Mouse (Mus musculus): ENCODE results near the gene Arl14. TPM values are rescaled to one million over a fixed set of nuclear protein-coding genes. Genes with fewer than 3 reads are reported as not detected.

Arl14 gene
- polyA plus RNA-seq, 1 experiment, result not detected

GRCm38 (mm10) chr3:69206193-69206893 is 15.9 kb upstream of the Arl14 start:
- peaks cover 9% of the 10 kb centered on the region for H3K4me1 ChIP-seq (ENCODE audit: control insufficient read depth)
- H3K4me3 ChIP-seq (replicated peaks), result no peak overlapping the region
- no peaks in the 10 kb centered on the region for H3K9me3 ChIP-seq (ENCODE audit: control insufficient read depth, low read length)
- no peaks in the 10 kb centered on the region for H3K36me3 ChIP-seq (ENCODE audit: control insufficient read depth)
- no peaks in the 10 kb centered on the region for H3K27me3 ChIP-seq (ENCODE audit: control insufficient read depth)
- TF ChIP-seq TAL1 (IDR thresholded peaks at IDR 0.05; ENCODE audit: low read length), result no peak

GRCm38 (mm10) chr3:69208441-69209309 is 13.5 kb upstream of the Arl14 start:
- H3K27me3 ChIP-seq (ENCODE audit: control insufficient read depth), result no peaks in the 10 kb centered on the region
- H3K4me3 ChIP-seq (replicated peaks), result no peak overlapping the region
- no peak for TF ChIP-seq GATA1 (IDR thresholded peaks at IDR 0.05; ENCODE audit: low read length)
- TF ChIP-seq TAL1 (IDR thresholded peaks at IDR 0.05; ENCODE audit: low read length), result no peak
- H3K9me3 ChIP-seq (ENCODE audit: control insufficient read depth, low read length), result no peaks in the 10 kb centered on the region
- H3K4me1 ChIP-seq (ENCODE audit: control insufficient read depth), result peaks cover 9% of the 10 kb centered on the region
- H3K36me3 ChIP-seq (ENCODE audit: control insufficient read depth), result no peaks in the 10 kb centered on the region

GRCm38 (mm10) chr3:69212246-69212645 is 10.0 kb upstream of the Arl14 start:
- Histone ChIP-seq H3K27me3 (ENCODE audit: control insufficient read depth) (no peaks in the 10 kb centered on the region), H3K36me3 (ENCODE audit: control insufficient read depth) (no peaks in the 10 kb centered on the region), H3K4me3 (replicated peaks) (no peak overlapping the region), H3K9me3 (ENCODE audit: control insufficient read depth, low read length) (no peaks in the 10 kb centered on the region), H3K4me1 (ENCODE audit: control insufficient read depth) (no peaks in the 10 kb centered on the region)
- TF ChIP-seq TAL1 (IDR thresholded peaks at IDR 0.05; ENCODE audit: low read length), result no peak
- TF ChIP-seq GATA1 (IDR thresholded peaks at IDR 0.05; ENCODE audit: low read length), result no peak

GRCm38 (mm10) chr3:69213465-69213864 is 8.8 kb upstream of the Arl14 start:
- TF ChIP-seq TAL1 (IDR thresholded peaks at IDR 0.05; ENCODE audit: low read length) (no peak), GATA1 (IDR thresholded peaks at IDR 0.05; ENCODE audit: low read length) (no peak)
- H3K36me3 ChIP-seq (ENCODE audit: control insufficient read depth), result no peaks in the 10 kb centered on the region
- H3K4me3 ChIP-seq (replicated peaks), result no peak overlapping the region
- no peaks in the 10 kb centered on the region for H3K27me3 ChIP-seq (ENCODE audit: control insufficient read depth)
- no peaks in the 10 kb centered on the region for H3K4me1 ChIP-seq (ENCODE audit: control insufficient read depth)
- no peaks in the 10 kb centered on the region for H3K9me3 ChIP-seq (ENCODE audit: control insufficient read depth, low read length)

GRCm38 (mm10) chr3:69214566-69214965 is 7.7 kb upstream of the Arl14 start:
- Histone ChIP-seq H3K27me3 (ENCODE audit: control insufficient read depth) (no peaks in the 10 kb centered on the region), H3K4me1 (ENCODE audit: control insufficient read depth) (no peaks in the 10 kb centered on the region), H3K36me3 (ENCODE audit: control insufficient read depth) (no peaks in the 10 kb centered on the region), H3K9me3 (ENCODE audit: control insufficient read depth, low read length) (no peaks in the 10 kb centered on the region), H3K4me3 (replicated peaks) (no peak overlapping the region)
- TF ChIP-seq GATA1 (IDR thresholded peaks at IDR 0.05; ENCODE audit: low read length) (no peak), TAL1 (IDR thresholded peaks at IDR 0.05; ENCODE audit: low read length) (no peak)

- Histone ChIP-seq H3K27me3 (ENCODE audit: control insufficient read depth) (no peaks in the 10 kb centered on the region), H3K4me3 (replicated peaks) (no peak overlapping the region), H3K4me1 (ENCODE audit: control insufficient read depth) (no peaks in the 10 kb centered on the region), H3K36me3 (ENCODE audit: control insufficient read depth) (no peaks in the 10 kb centered on the region), H3K9me3 (ENCODE audit: control insufficient read depth, low read length) (no peaks in the 10 kb centered on the region)
- TF ChIP-seq TAL1 (IDR thresholded peaks at IDR 0.05; ENCODE audit: low read length) (no peak), GATA1 (IDR thresholded peaks at IDR 0.05; ENCODE audit: low read length) (no peak)
Observed at GRCm38 (mm10) chr3:69222502-69222900, 282 bp downstream of the Arl14 start.

GRCm38 (mm10) chr3:69222987-69223386 is 768 bp downstream of the Arl14 start:
- Histone ChIP-seq H3K36me3 (ENCODE audit: control insufficient read depth) (no peaks in the 10 kb centered on the region), H3K4me1 (ENCODE audit: control insufficient read depth) (no peaks in the 10 kb centered on the region), H3K4me3 (replicated peaks) (no peak overlapping the region), H3K9me3 (ENCODE audit: control insufficient read depth, low read length) (no peaks in the 10 kb centered on the region), H3K27me3 (ENCODE audit: control insufficient read depth) (no peaks in the 10 kb centered on the region)
- TF ChIP-seq TAL1 (IDR thresholded peaks at IDR 0.05; ENCODE audit: low read length), result no peak
- TF ChIP-seq GATA1 (IDR thresholded peaks at IDR 0.05; ENCODE audit: low read length), result no peak

- Histone ChIP-seq H3K27me3 (ENCODE audit: control insufficient read depth) (no peaks in the 10 kb centered on the region), H3K36me3 (ENCODE audit: control insufficient read depth) (no peaks in the 10 kb centered on the region), H3K4me3 (replicated peaks) (no peak overlapping the region), H3K4me1 (ENCODE audit: control insufficient read depth) (no peaks in the 10 kb centered on the region), H3K9me3 (ENCODE audit: control insufficient read depth, low read length) (no peaks in the 10 kb centered on the region)
- no peak for TF ChIP-seq TAL1 (IDR thresholded peaks at IDR 0.05; ENCODE audit: low read length)
- TF ChIP-seq GATA1 (IDR thresholded peaks at IDR 0.05; ENCODE audit: low read length), result no peak
Observed at GRCm38 (mm10) chr3:69223666-69224065, 1.4 kb downstream of the Arl14 start.

GRCm38 (mm10) chr3:69225019-69225418 is 2.8 kb downstream of the Arl14 start:
- no peaks in the 10 kb centered on the region for H3K36me3 ChIP-seq (ENCODE audit: control insufficient read depth)
- no peaks in the 10 kb centered on the region for H3K4me1 ChIP-seq (ENCODE audit: control insufficient read depth)
- H3K9me3 ChIP-seq (ENCODE audit: control insufficient read depth, low read length), result no peaks in the 10 kb centered on the region
- no peak overlapping the region for H3K4me3 ChIP-seq (replicated peaks)
- no peaks in the 10 kb centered on the region for H3K27me3 ChIP-seq (ENCODE audit: control insufficient read depth)
- TF ChIP-seq GATA1 (IDR thresholded peaks at IDR 0.05; ENCODE audit: low read length) (no peak), TAL1 (IDR thresholded peaks at IDR 0.05; ENCODE audit: low read length) (no peak)

All from erythroblast, embryonic 14.5 days (primary cell).